Mouse (Mus musculus): ENCODE data around the gene Pgm1.

Pgm1 gene

DNA sequence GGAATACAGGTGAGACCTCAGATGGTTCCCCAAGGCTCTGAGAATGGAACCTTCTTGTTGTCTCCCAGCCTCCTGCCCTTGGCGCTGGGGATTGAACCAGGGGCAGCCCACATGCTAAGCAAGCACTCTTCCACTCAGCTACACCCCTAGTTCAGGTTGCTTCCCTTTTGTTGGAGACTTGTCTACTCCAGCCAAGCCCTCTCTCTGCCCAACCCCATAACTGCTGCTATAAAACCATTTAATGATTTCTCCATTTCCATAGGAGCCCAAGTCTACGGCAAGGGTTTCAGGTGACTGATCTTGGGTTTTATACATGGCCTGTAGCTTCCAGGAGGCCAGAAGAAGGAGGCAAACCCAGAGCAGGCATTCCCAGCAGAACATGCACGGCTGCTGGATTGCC, 98.6 kb downstream of the Pgm1 start:
- no peak for DNase-seq

GRCm38 (mm10) chr4:100028641-100029040, 99.4 kb downstream of the Pgm1 start:
- DNase-seq: no peak

DNA sequence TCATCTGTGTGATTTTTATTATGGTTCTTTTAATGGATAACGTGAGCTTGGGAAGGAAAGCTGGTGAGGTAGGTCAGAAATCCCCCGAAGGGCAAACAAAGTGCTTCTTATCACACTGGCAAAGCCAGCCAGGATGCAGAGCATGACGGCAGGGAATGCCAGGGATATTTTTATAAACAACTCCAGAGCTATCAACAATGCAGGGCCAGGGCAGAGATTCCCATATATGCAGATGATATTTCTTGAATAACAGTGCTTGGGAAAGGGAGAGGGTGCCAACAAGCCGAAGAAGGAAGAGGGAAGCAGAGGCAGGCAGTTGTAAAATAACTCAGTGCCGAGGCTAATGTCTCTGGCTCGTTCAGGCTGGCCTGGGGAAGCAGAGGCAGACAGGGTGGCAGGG, 102.1 kb downstream of the Pgm1 start:
- no peak for DNase-seq

DNA sequence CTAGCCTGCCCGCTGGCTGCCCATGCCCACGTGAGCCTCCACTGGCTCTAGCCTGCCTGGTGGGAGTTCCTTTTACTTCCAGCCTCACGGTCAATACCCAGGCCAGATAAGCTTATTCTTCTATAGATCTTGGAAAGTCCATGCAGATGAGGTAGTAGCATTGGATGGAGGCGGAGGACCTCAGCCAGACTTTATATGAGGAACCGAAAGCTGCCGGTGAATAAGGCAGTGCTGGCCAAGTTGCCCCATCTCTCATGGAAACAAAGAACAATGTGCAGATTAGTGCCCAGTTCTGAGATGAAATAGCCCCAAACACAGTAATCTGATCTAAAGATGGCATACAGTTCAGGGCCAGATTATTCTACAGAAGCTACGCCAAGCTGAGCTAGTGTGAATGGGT, 103.4 kb downstream of the Pgm1 start:
- no peak for DNase-seq

DNA sequence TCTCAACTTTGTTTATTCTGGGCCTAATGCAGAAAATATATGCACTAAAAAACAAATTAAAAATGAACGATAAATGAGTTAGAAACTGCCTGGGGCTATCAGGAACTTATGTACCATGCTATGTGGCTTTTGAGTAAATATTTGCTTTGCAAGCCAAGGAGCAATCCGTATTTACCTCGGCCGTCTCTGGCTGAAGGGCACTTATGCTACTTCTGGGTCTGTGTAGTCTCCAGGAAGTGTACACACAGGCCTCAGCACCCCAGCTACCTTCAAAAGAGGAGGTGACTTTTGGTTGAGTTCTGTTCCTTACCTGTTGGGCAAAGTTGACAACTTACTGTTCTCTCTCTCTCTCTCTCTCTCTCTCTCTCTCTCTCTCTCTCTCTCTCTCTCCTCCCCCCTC, 104.7 kb downstream of the Pgm1 start:
- DNase-seq: no peak

DNA sequence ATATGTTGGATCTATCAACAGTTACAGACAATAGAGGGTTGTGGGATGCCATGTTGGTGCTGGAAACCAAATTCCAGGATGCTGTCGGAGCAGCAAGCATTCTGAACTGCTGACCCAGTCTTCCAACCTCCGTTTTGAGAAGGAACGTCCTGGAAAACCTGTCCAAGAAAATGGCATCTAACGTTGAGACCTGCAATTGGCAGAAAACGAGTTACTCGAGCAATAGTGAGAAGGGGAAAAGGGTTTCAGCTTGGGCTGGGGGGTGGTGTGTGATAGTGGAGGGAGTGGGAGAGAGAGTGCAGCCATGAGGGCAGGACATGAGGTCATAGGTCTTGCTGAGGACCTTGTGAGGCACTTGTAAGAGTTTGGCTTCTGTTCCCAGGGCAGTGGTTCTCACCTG, 105.8 kb downstream of the Pgm1 start:
- no peak for DNase-seq

DNA sequence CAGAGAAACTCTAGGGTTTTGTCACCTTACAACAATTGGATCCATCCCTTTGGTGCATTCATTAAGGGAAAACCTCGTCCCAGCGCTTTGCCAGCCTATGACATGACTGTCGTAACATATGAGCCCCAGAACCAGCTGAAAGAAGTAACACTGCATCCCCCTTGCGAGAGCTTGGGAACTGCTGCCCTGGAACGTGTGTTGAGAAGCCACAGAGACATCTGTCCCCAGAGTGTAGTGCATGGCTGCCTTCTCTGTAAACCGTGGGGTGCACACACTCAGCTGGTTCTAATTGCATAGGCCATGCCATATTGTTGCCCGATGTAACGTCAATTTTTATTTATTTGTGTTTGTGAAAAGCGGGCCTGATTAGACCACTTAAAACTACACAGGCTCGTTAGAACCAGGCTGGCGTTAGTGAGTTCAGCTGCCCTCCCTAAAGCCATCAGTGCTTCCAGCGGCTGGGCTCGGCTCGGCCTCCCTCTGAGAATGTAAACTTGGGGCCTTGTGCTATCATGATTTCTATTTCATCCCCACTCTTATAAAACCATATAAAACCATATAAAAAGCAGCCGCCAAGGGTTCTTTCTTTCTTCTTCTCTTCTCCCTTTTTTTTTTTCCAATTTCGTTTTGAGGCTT, 106.8 kb downstream of the Pgm1 start:
- DNase-seq: no peak
